Mouse (Mus musculus) kidney, postnatal 0 days (tissue): ENCODE results near the gene Anxa6. TPM values are rescaled to one million over a fixed set of nuclear protein-coding genes. Genes with fewer than 3 reads are reported as not detected.

ENCODE experiments used
- ATAC-seq: fragments of 200-750 bp; cut with Nextera tagmentation; replicated peaks from 2 replicates; pipeline ENCODE4 v1.8.0; 2017; ENCODE audit warnings: low read depth, moderate number of reproducible peaks, moderate TSS enrichment, moderate library complexity; ENCODE audit not compliant: low FRiP score
- DNase-seq: peaks from one replicate; pipeline ENCODE4 v3.0.0-alpha.2; 2016; ENCODE audit warnings: low spot score
- H3K27ac ChIP-seq: fragments of 300-500 bp; sonication (generic); 2 replicates; pipeline ENCODE4 v1.5.1; 2014; ENCODE audit warnings: mild to moderate bottlenecking
- H3K27me3 ChIP-seq: fragments of 300-500 bp; sonication (generic); 2 replicates; pipeline ENCODE4 v1.6.1; 2014; ENCODE audit warnings: low read length, mixed read lengths; ENCODE audit not compliant: insufficient read depth
- H3K36me3 ChIP-seq: fragments of 300-500 bp; sonication (generic); 2 replicates; pipeline ENCODE4 v1.6.1; 2014; ENCODE audit warnings: low read length, mixed read lengths; ENCODE audit not compliant: insufficient read depth
- H3K4me1 ChIP-seq: fragments of 300-500 bp; sonication (generic); replicated peaks from 2 replicates; pipeline ENCODE4 v1.6.1; 2014; ENCODE audit warnings: antibody characterized with exemption, low read length, mixed read lengths; ENCODE audit not compliant: insufficient read depth
- H3K4me2 ChIP-seq: fragments of 300-500 bp; sonication (generic); 2 replicates; pipeline ENCODE4 v1.6.1; 2014; ENCODE audit warnings: mild to moderate bottlenecking, low read length, moderate library complexity, mixed read lengths
- H3K4me3 ChIP-seq: fragments of 300-500 bp; sonication (generic); replicated peaks from 2 replicates; pipeline ENCODE4 v1.5.1; 2014; ENCODE audit warnings: low read depth, low read length
- H3K9ac ChIP-seq: fragments of 300-500 bp; sonication (generic); 2 replicates; pipeline ENCODE4 v1.6.1; 2014; ENCODE audit warnings: low read depth, low read length
- H3K9me3 ChIP-seq: fragments of 300-500 bp; sonication (generic); replicated peaks from 2 replicates; pipeline ENCODE4 v1.6.1; 2016; ENCODE audit warnings: low read length, inconsistent platforms, mixed read lengths
- CTCF ChIP-seq: IDR thresholded peaks from 2 replicates; pipeline ENCODE4 v1.5.1; 2016; ENCODE audit warnings: antibody characterized with exemption, low read depth, mild to moderate bottlenecking, moderate library complexity
- WGBS: fragments of 180-500 bp; shearing (Covaris S2); extraction: QIAGEN DNeasy Blood & Tissue Kit; methylation state at CpG from one replicate; pipeline ENCODE4 v1.1.7; 2014; 5-methylcytosine and 5-hydroxymethylcytosine counted together
- polyA plus RNA-seq: library from polyadenylated mRNA; unstranded; fragments of >200 nt; fragmentation: Nextera tagmentation; extraction: Ambion mirVana; gene quantifications from 2 replicates; pipeline ENCODE4 v1.2.1, GENCODE M21; 2015

The Anxa6 gene
- polyA plus RNA-seq, 1 experiment from 2014 or later, result 146 TPM

DNA sequence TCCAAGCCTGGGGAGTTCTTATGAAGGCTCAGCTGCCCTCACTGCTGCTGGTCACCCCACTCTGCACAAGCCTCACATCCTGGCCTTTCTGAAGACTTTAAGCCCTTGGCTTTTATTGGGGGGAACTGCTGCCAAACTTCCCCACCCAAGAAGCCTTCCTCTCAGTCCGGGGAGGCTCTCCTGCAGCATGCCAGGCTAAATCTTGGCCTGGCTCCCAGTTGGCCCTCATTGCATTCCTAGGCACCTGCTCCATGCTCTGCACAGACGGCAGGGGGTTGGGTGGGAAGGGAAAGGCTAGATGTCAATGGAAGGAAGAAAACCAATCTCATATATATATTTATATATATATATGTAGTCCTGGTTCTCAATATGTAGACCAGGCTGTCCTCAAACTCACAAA is 42.4 kb upstream of the Anxa6 start:
- no peak for ATAC-seq
- Histone ChIP-seq H3K4me1 (0 out of 2 replicates have a peak, but pooled peaks cover 6% of the 10 kb centered on the region), H3K4me3 (no peak overlapping the region), H3K9ac (no peak overlapping the region), H3K27ac (no peak overlapping the region), H3K36me3 (no peaks in the 10 kb centered on the region), H3K4me2 (no peak overlapping the region), H3K9me3 (no peaks in the 10 kb centered on the region), H3K27me3 (no peaks in the 10 kb centered on the region)
- DNase-seq, result no peak
- 53% methylated on average over 2 of the region's 2 CpGs for WGBS
- TF ChIP-seq CTCF, result no peak

DNA sequence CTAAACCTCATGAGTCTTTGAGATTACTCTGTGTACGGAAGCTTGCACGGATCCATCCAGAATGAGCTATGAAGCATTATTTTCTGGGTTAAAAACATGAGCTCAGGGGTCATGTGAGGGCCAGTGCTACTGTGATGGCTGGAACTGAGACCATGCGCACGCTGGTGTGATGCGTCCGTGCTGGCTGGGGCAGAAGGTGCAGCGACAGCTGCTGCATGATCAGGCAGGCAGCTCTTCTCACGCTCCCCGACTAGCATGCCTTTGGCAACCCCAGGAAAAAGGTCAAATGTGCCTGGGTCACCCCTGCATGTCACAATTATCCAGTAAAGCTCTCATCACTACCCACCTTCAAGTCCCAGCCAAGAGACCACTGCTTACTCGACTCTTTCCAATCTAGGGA is 39.9 kb upstream of the Anxa6 start:
- no peaks in the 10 kb centered on the region for H3K27me3 ChIP-seq
- no peak for DNase-seq
- H3K4me1 ChIP-seq, result 0 out of 2 replicates have a peak, but pooled peaks cover 3% of the 10 kb centered on the region
- no peak overlapping the region for H3K27ac ChIP-seq
- no peaks in the 10 kb centered on the region for H3K9me3 ChIP-seq
- no peak overlapping the region for H3K4me2 ChIP-seq
- WGBS, result 55% methylated on average over 10 of the region's 10 CpGs
- no peak overlapping the region for H3K4me3 ChIP-seq
- no peak for ATAC-seq
- no peak overlapping the region for H3K9ac ChIP-seq
- H3K36me3 ChIP-seq, result no peaks in the 10 kb centered on the region
- no peak for TF ChIP-seq CTCF

DNA sequence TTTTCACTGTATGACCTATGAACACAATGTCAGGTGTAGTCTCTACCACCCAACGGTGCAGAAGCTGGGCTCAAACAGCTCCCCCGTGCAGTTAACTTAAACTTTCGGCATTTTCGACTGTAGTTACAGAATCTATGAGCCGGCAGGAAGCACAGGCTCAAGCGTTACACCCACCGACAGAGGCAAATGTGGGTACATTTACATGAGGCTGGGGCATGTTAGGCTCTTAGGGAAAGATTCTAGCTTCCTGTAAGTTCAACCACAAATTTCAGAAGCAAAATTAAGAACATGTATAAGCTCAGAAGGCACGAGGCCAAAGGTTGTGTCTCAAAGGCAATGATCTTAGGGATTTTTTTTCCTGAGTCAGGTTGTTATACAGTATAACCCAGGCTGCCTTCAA is 39.2 kb upstream of the Anxa6 start:
- Histone ChIP-seq H3K27me3 (no peaks in the 10 kb centered on the region), H3K4me3 (no peak overlapping the region), H3K36me3 (no peaks in the 10 kb centered on the region), H3K4me2 (no peak overlapping the region), H3K4me1 (no peaks in the 10 kb centered on the region), H3K9ac (no peak overlapping the region), H3K9me3 (no peaks in the 10 kb centered on the region), H3K27ac (no peak overlapping the region)
- no peak for TF ChIP-seq CTCF
- DNase-seq (no peak), ATAC-seq (no peak)
- 77% methylated on average over 8 of the region's 8 CpGs for WGBS

DNA sequence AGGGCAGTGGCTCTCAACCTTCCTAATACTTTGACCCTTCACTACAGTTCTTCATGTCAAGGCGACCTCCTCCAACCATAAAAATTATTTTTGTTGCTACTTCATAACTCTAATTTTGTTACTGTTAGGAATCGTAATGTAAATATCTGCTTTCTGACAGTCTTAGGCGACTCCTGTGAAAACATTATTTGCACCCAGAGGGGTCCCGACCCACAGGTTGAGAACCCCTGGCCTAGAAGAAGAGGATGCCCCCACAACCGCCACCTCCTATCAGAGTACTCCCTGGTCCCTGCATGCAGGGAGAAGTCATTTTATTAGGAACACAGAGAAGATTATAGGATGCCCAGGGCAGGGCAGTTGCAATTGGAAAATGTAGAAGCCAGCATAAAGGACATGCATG is 38.1 kb upstream of the Anxa6 start:
- no peaks in the 10 kb centered on the region for H3K36me3 ChIP-seq
- H3K27me3 ChIP-seq, result no peaks in the 10 kb centered on the region
- 86% methylated on average over 5 of the region's 5 CpGs for WGBS
- TF ChIP-seq CTCF, result no peak
- no peak overlapping the region for H3K27ac ChIP-seq
- ATAC-seq (no peak), DNase-seq (no peak)
- H3K4me3 ChIP-seq, result no peak overlapping the region
- H3K9me3 ChIP-seq, result no peaks in the 10 kb centered on the region
- no peak overlapping the region for H3K9ac ChIP-seq
- no peak overlapping the region for H3K4me2 ChIP-seq
- no peaks in the 10 kb centered on the region for H3K4me1 ChIP-seq

DNA sequence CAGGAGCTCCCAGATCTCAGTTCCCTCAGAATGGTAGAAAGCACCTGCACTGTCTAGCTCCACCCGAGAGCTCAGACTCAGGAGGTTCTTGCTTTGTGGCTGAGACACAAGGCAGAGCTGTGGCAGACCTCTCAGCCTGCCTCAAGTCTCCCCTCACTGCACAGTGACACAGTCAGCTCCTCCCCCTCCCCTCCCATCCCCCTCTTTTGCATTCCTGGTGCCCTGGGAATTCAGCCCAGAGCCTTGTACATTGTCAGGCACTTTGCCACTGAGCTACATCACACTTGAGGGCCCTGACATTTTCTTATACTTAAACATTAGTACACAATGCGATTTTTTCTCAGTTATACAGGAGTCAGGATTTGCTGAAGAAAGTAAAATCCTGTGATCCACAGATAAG is 35.8 kb upstream of the Anxa6 start:
- ATAC-seq (no peak), DNase-seq (no peak)
- Histone ChIP-seq H3K36me3 (no peaks in the 10 kb centered on the region), H3K4me1 (no peaks in the 10 kb centered on the region), H3K9ac (no peak overlapping the region), H3K4me3 (no peak overlapping the region), H3K9me3 (no peaks in the 10 kb centered on the region), H3K4me2 (no peak overlapping the region), H3K27me3 (no peaks in the 10 kb centered on the region), H3K27ac (no peak overlapping the region)
- WGBS, result 59% methylated on average over 2 of the region's 2 CpGs
- TF ChIP-seq CTCF, result no peak

DNA sequence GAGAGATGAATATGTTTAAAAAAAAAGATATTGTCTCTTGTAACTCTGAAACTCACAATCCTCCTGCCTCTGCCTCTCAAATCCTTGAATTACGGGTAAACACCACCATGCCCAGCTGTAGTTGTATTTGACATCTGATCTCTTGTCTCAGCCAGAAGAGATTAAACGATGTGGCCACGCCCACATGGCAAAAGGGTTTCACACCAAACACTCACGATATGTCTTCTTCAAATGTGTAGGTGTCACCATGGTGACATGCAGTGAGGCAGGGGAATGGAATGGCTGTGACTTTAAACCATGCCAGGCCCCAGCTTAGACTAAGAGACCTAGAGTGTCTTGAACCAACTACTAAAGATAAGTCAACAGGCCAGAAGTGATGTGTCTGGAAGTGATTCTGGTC is 33.7 kb upstream of the Anxa6 start:
- WGBS, result 62% methylated on average over 4 of the region's 4 CpGs
- Histone ChIP-seq H3K9me3 (no peaks in the 10 kb centered on the region), H3K4me2 (no peak overlapping the region), H3K36me3 (no peaks in the 10 kb centered on the region), H3K9ac (no peak overlapping the region), H3K27ac (no peak overlapping the region), H3K27me3 (no peaks in the 10 kb centered on the region), H3K4me1 (no peaks in the 10 kb centered on the region), H3K4me3 (no peak overlapping the region)
- DNase-seq (no peak), ATAC-seq (no peak)
- TF ChIP-seq CTCF, result no peak

DNA sequence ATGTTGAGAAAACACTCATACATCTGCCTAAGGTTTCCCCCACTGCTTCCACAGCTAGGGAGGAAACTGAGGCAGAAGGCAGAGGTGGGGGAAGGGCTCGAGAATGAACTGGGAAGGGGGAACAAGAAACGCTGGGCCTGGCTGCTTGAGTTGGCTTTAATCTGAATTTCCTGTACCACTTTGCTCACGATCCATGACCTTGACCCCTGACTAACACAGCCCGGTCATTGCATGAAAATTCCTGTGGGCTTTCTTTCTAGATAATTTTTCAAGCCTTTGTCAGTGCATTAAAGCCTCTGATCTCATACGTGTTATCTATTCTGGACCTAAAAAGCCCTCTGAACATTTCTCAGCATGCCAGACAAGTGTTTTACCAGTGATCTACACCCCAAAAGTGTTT is 29.6 kb upstream of the Anxa6 start:
- 30% methylated on average over 5 of the region's 5 CpGs for WGBS
- Histone ChIP-seq H3K9ac (no peak overlapping the region), H3K27me3 (no peaks in the 10 kb centered on the region), H3K36me3 (no peaks in the 10 kb centered on the region), H3K27ac (no peak overlapping the region), H3K4me2 (no peak overlapping the region), H3K4me3 (no peak overlapping the region), H3K9me3 (no peaks in the 10 kb centered on the region), H3K4me1 (no peaks in the 10 kb centered on the region)
- no peak for ATAC-seq
- no peak for TF ChIP-seq CTCF
- DNase-seq, result no peak
